Mouse (Mus musculus): Measurements from ENCODE around the gene Atp10a. TPM values are rescaled to one million over a fixed set of nuclear protein-coding genes. Genes with fewer than 3 reads are reported as not detected.

The Atp10a gene
- polyA plus RNA-seq, 1 experiment from 2014 or later: 3.3 TPM

GRCm38 (mm10) chr7:58768253-58768652 lies 112.3 kb downstream of the Atp10a start:
- Histone ChIP-seq H3K27me3 (replicated peaks; ENCODE audit: control insufficient read depth, insufficient read depth, low read length) (no peaks in the 10 kb centered on the region), H3K36me3 (ENCODE audit: control insufficient read depth, insufficient read depth, low read length) (no peaks in the 10 kb centered on the region), H3K4me1 (replicated peaks; ENCODE audit: control insufficient read depth, insufficient read depth, low read length) (no peaks in the 10 kb centered on the region), H3K9ac (ENCODE audit: low read depth, low read length) (no peak overlapping the region), H3K4me2 (no peak overlapping the region), H3K27ac (ENCODE audit: low read depth, low read length) (no peak overlapping the region), H3K4me3 (ENCODE audit: low read depth, low read length) (no peak overlapping the region), H3K9me3 (ENCODE audit: control insufficient read depth, low read length) (no peaks in the 10 kb centered on the region)
- 74% methylated on average over 2 of the region's 2 CpGs for WGBS
- ATAC-seq (replicated peaks; ENCODE audit: low FRiP score) (no peak), DNase-seq (ENCODE audit: low spot score) (no peak)

- no peaks in the 10 kb centered on the region for H3K27me3 ChIP-seq (replicated peaks; ENCODE audit: control insufficient read depth, insufficient read depth, low read length)
- H3K4me3 ChIP-seq (ENCODE audit: low read depth, low read length): no peak overlapping the region
- H3K9me3 ChIP-seq (ENCODE audit: control insufficient read depth, low read length): no peaks in the 10 kb centered on the region
- ATAC-seq (replicated peaks; ENCODE audit: low FRiP score) (no peak), DNase-seq (ENCODE audit: low spot score) (no peak)
- no peak overlapping the region for H3K27ac ChIP-seq (ENCODE audit: low read depth, low read length)
- 67% methylated on average over 3 of the region's 3 CpGs for WGBS
- no peaks in the 10 kb centered on the region for H3K36me3 ChIP-seq (ENCODE audit: control insufficient read depth, insufficient read depth, low read length)
- no peak overlapping the region for H3K4me2 ChIP-seq
- no peak overlapping the region for H3K9ac ChIP-seq (ENCODE audit: low read depth, low read length)
- H3K4me1 ChIP-seq (replicated peaks; ENCODE audit: control insufficient read depth, insufficient read depth, low read length): no peaks in the 10 kb centered on the region
Observed at GRCm38 (mm10) chr7:58770254-58770653, 114.3 kb downstream of the Atp10a start.

GRCm38 (mm10) chr7:58772048-58772690 lies 116.2 kb downstream of the Atp10a start:
- H3K36me3 ChIP-seq (ENCODE audit: control insufficient read depth, insufficient read depth, low read length): no peaks in the 10 kb centered on the region
- no peaks in the 10 kb centered on the region for H3K9me3 ChIP-seq (ENCODE audit: control insufficient read depth, low read length)
- ATAC-seq (replicated peaks; ENCODE audit: low FRiP score) (no peak), DNase-seq (ENCODE audit: low spot score) (no peak)
- no peak overlapping the region for H3K27ac ChIP-seq (ENCODE audit: low read depth, low read length)
- no peak overlapping the region for H3K4me2 ChIP-seq
- no peak overlapping the region for H3K4me3 ChIP-seq (ENCODE audit: low read depth, low read length)
- WGBS: 78% methylated on average over 6 of the region's 6 CpGs
- no peaks in the 10 kb centered on the region for H3K27me3 ChIP-seq (replicated peaks; ENCODE audit: control insufficient read depth, insufficient read depth, low read length)
- H3K9ac ChIP-seq (ENCODE audit: low read depth, low read length): no peak overlapping the region
- H3K4me1 ChIP-seq (replicated peaks; ENCODE audit: control insufficient read depth, insufficient read depth, low read length): no peaks in the 10 kb centered on the region

GRCm38 (mm10) chr7:58779146-58779545 lies 123.2 kb downstream of the Atp10a start:
- Histone ChIP-seq H3K9ac (ENCODE audit: low read depth, low read length) (no peak overlapping the region), H3K27me3 (replicated peaks; ENCODE audit: control insufficient read depth, insufficient read depth, low read length) (no peaks in the 10 kb centered on the region), H3K36me3 (ENCODE audit: control insufficient read depth, insufficient read depth, low read length) (no peaks in the 10 kb centered on the region), H3K27ac (ENCODE audit: low read depth, low read length) (no peak overlapping the region), H3K4me1 (replicated peaks; ENCODE audit: control insufficient read depth, insufficient read depth, low read length) (no peaks in the 10 kb centered on the region), H3K4me2 (no peak overlapping the region), H3K9me3 (ENCODE audit: control insufficient read depth, low read length) (no peaks in the 10 kb centered on the region), H3K4me3 (ENCODE audit: low read depth, low read length) (no peak overlapping the region)
- DNase-seq (ENCODE audit: low spot score): no peak
- ATAC-seq (replicated peaks; ENCODE audit: low FRiP score): no peak

- Histone ChIP-seq H3K27ac (ENCODE audit: low read depth, low read length) (no peak overlapping the region), H3K4me1 (replicated peaks; ENCODE audit: control insufficient read depth, insufficient read depth, low read length) (no peaks in the 10 kb centered on the region), H3K4me2 (no peak overlapping the region), H3K9ac (ENCODE audit: low read depth, low read length) (no peak overlapping the region), H3K27me3 (replicated peaks; ENCODE audit: control insufficient read depth, insufficient read depth, low read length) (no peaks in the 10 kb centered on the region), H3K4me3 (ENCODE audit: low read depth, low read length) (no peak overlapping the region), H3K9me3 (ENCODE audit: control insufficient read depth, low read length) (no peaks in the 10 kb centered on the region), H3K36me3 (ENCODE audit: control insufficient read depth, insufficient read depth, low read length) (no peaks in the 10 kb centered on the region)
- DNase-seq (ENCODE audit: low spot score): no peak
- 79% methylated on average over 4 of the region's 4 CpGs for WGBS
- no peak for ATAC-seq (replicated peaks; ENCODE audit: low FRiP score)
Observed at GRCm38 (mm10) chr7:58786986-58787385, 131.0 kb downstream of the Atp10a start.

GRCm38 (mm10) chr7:58787585-58787984 lies 131.6 kb downstream of the Atp10a start:
- Histone ChIP-seq H3K27me3 (replicated peaks; ENCODE audit: control insufficient read depth, insufficient read depth, low read length) (no peaks in the 10 kb centered on the region), H3K9ac (ENCODE audit: low read depth, low read length) (no peak overlapping the region), H3K4me3 (ENCODE audit: low read depth, low read length) (no peak overlapping the region), H3K4me1 (replicated peaks; ENCODE audit: control insufficient read depth, insufficient read depth, low read length) (no peaks in the 10 kb centered on the region), H3K36me3 (ENCODE audit: control insufficient read depth, insufficient read depth, low read length) (no peaks in the 10 kb centered on the region), H3K9me3 (ENCODE audit: control insufficient read depth, low read length) (no peaks in the 10 kb centered on the region), H3K27ac (ENCODE audit: low read depth, low read length) (no peak overlapping the region), H3K4me2 (no peak overlapping the region)
- ATAC-seq (replicated peaks; ENCODE audit: low FRiP score) (no peak), DNase-seq (ENCODE audit: low spot score) (no peak)
- WGBS: 80% methylated on average over 4 of the region's 4 CpGs

GRCm38 (mm10) chr7:58788424-58789261 lies 132.7 kb downstream of the Atp10a start:
- DNase-seq (ENCODE audit: low spot score) (no peak), ATAC-seq (replicated peaks; ENCODE audit: low FRiP score) (no peak)
- WGBS: 58% methylated on average over 7 of the region's 7 CpGs
- H3K9ac ChIP-seq (ENCODE audit: low read depth, low read length): no peak overlapping the region
- no peak overlapping the region for H3K4me3 ChIP-seq (ENCODE audit: low read depth, low read length)
- H3K9me3 ChIP-seq (ENCODE audit: control insufficient read depth, low read length): no peaks in the 10 kb centered on the region
- no peaks in the 10 kb centered on the region for H3K4me1 ChIP-seq (replicated peaks; ENCODE audit: control insufficient read depth, insufficient read depth, low read length)
- H3K27ac ChIP-seq (ENCODE audit: low read depth, low read length): no peak overlapping the region
- H3K4me2 ChIP-seq: no peak overlapping the region
- H3K36me3 ChIP-seq (ENCODE audit: control insufficient read depth, insufficient read depth, low read length): no peaks in the 10 kb centered on the region
- H3K27me3 ChIP-seq (replicated peaks; ENCODE audit: control insufficient read depth, insufficient read depth, low read length): no peaks in the 10 kb centered on the region

- H3K27me3 ChIP-seq (replicated peaks; ENCODE audit: control insufficient read depth, insufficient read depth, low read length): no peaks in the 10 kb centered on the region
- H3K4me1 ChIP-seq (replicated peaks; ENCODE audit: control insufficient read depth, insufficient read depth, low read length): no peaks in the 10 kb centered on the region
- WGBS: 86% methylated on average over 6 of the region's 6 CpGs
- DNase-seq (ENCODE audit: low spot score): no peak
- no peaks in the 10 kb centered on the region for H3K36me3 ChIP-seq (ENCODE audit: control insufficient read depth, insufficient read depth, low read length)
- ATAC-seq (replicated peaks; ENCODE audit: low FRiP score): no peak
- no peak overlapping the region for H3K27ac ChIP-seq (ENCODE audit: low read depth, low read length)
- no peak overlapping the region for H3K4me3 ChIP-seq (ENCODE audit: low read depth, low read length)
- H3K4me2 ChIP-seq: no peak overlapping the region
- no peak overlapping the region for H3K9ac ChIP-seq (ENCODE audit: low read depth, low read length)
- no peaks in the 10 kb centered on the region for H3K9me3 ChIP-seq (ENCODE audit: control insufficient read depth, low read length)
Observed at GRCm38 (mm10) chr7:58797281-58797680, 141.3 kb downstream of the Atp10a start.

- Histone ChIP-seq H3K9me3 (ENCODE audit: control insufficient read depth, low read length) (no peaks in the 10 kb centered on the region), H3K27me3 (replicated peaks; ENCODE audit: control insufficient read depth, insufficient read depth, low read length) (no peaks in the 10 kb centered on the region), H3K4me3 (ENCODE audit: low read depth, low read length) (no peak overlapping the region), H3K9ac (ENCODE audit: low read depth, low read length) (no peak overlapping the region), H3K4me2 (no peak overlapping the region), H3K4me1 (replicated peaks; ENCODE audit: control insufficient read depth, insufficient read depth, low read length) (no peaks in the 10 kb centered on the region), H3K27ac (ENCODE audit: low read depth, low read length) (no peak overlapping the region), H3K36me3 (ENCODE audit: control insufficient read depth, insufficient read depth, low read length) (no peaks in the 10 kb centered on the region)
- 81% methylated on average over 7 of the region's 7 CpGs for WGBS
- ATAC-seq (replicated peaks; ENCODE audit: low FRiP score) (no peak), DNase-seq (ENCODE audit: low spot score) (no peak)
Observed at GRCm38 (mm10) chr7:58800916-58801315, 144.9 kb downstream of the Atp10a start.
